Mouse (Mus musculus): ENCODE measurements around the gene Mrps6.
"Not testable (repeated sequence)": the region's sequence is repeated elsewhere in the genome, so short reads cannot be mapped to it uniquely, and the experiment has no call there.

Mrps6 gene

DNA sequence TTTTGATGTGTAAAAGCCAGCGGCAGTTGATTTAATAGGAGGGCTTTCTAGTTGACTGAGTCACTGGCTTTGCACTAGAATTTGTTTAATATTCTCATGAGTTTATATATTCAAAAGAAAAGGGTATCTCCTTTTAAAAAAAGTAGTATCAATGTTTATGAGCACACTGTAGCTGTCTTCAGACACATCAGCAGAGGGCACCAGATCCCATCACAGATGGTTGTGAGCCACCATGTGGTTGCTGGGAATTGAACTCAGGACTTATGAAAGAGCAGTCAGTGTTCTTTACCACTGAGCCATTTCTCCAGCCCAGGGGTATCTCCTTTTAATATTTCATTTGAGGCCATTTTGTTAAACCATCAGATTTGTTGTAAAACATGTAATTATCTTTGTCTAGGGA, 4.8 kb downstream of the Mrps6 start:
- DNase-seq (ENCODE audit: low spot score in 2 of 2) = no peak

- no peak for DNase-seq (ENCODE audit: low spot score in 2 of 2)
Observed at GRCm38 (mm10) chr16:92064801-92065200, 6.7 kb downstream of the Mrps6 start.

DNA sequence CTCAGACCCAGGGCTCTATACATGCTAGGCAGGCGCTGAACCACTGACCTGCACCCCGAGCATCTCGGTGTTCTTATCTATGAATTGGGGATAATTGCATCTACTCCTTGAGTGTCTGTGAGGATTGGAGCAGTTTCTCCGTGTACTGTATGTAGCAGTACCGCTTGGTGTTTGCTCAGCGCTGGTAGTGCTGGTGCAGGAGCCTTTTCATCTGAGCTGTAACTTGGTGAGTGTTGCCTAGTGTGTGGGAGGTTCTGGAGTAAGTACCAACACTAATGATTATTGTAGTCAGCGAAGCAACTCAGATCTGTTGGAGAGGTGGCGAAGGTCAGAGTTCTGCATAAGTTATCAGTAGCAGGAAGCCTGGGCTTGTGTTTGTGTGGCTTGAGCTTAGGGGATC, 12.3 kb downstream of the Mrps6 start:
- DNase-seq (ENCODE audit: low spot score in 2 of 2) = no peak

DNA sequence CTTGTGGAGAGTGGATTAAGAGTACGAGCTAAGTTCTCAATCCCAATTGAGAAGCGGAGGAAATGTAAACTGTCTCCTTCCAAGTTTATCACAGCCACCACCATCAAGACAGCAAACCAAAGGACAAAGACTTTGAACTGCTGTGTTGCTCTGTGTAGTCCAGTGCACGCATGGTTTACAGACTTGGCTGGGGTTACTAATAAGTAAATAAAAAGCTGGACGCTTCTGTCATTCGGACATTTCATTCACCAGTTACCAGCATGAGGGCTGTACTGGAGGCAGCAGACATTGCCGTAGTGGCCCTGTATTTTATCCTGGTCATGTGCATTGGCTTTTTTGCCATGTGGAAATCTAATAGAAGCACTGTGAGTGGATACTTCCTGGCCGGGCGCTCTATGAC, 18.7 kb downstream of the Mrps6 start:
- DNase-seq (ENCODE audit: low spot score in 2 of 2) = no peak

DNA sequence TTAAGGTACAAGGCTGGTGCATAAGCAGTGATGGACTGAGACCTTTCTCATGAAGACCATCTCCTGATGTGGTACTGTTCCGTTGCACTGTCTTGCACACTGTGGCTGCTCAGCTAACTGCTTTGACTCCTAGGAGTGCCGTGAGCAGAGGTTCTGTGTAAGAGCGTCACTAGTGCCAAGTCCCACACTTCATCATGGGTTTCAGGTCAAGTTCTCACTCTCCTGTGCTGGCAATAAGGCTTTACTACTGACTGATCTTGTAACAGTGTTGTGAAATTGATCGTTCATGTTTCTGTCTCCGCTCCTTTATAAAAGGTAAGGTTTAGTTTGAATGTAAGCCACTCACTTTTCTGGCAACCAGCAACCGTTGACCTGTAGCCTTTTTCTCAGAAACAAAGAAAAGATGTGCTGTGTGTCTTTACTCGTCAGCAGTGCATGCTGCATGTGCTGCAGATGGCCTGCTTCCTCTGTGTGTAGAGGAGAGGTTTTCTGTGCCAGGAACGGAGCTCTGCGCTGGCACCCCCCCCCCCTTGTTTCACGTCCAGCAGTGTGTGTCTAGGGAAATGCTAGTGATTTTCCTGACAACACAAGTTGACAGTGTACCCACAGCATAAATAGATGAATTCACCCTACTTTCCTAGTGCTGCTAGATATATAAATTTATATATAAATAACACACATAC, 25.8 kb downstream of the Mrps6 start:
- no peak for DNase-seq (ENCODE audit: low spot score in 2 of 2)

DNA sequence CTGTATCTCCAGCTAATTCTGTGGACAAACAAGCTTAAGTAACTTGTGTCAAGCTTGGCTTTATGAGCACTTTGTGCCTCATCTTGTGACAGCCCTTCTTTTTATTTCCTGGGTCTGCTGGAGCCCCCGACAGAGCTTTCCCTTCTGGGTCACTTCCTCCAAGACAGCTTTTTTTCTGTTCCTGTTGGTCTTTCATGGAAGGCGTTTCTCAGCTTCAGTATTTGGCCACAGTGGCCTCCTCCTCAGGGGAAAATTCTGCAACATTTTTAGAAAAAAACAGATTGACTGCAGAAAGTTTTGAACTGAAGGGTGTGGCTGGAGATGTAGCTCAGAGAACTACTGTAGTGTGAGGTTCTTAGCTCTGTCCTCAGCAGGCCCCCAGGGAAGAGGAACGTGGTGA, 31.2 kb downstream of the Mrps6 start:
- no peak for DNase-seq (ENCODE audit: low spot score in 2 of 2)

GRCm38 (mm10) chr16:92091876-92092275, 33.8 kb downstream of the Mrps6 start:
- no peak for DNase-seq (ENCODE audit: low spot score in 2 of 2)

DNA sequence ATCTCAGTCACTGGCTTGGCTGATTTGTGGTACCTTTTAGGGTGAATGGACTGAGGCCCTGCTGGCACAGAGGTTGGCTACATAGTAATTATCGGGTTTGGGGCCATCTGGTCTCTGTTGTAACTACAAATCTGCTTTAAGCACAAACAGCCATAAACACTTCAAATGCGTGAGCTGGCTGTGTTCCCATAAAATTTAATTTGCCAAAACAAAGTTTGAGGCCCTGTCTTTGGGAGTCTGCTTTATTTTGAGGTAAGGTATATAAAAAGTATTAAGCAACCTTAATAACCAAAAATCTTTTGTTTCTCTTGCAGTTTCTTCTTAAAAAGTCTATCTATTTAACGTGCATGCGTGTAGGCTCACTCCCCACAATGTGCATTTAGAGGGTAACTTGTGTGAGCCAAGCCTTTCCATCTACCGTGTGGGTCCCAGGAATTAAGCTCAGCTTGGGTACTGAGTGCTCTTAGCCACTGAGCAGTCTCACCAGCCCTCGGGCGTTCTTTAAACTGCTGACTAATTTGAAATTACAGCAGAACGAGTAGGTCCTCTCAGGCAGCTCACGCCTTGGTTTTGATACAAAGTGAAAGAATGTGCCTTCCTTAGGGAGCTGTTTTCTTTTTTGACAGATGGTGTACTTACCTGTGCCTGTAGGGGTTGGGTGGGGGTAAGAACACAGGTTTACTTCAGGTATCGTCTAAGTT, 40.4 kb downstream of the Mrps6 start:
- DNase-seq (ENCODE audit: low spot score in 2 of 2) = no peak

- no peak for DNase-seq (ENCODE audit: low spot score in 2 of 2)
Observed at GRCm38 (mm10) chr16:92099598-92099997, 41.5 kb downstream of the Mrps6 start.

DNA sequence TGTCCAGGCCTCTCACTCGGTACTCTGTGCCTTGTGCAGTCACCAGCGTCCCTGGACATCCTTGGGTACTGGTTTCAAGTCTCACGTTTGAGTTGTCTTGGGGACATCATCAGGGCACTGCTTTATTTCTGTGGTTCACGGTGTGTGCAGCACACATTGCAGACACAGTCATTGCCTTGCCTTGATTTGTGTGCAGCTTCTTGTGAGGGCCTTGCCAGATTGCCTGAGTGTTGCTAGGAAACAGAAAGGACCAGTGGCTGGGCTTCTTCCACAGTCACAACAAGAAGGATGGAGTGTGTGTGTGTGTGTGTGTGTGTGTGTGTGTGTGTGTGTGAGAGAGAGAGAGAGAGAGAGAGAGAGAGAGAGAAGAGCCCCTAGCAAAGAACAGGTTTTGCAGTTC, 42.0 kb downstream of the Mrps6 start:
- peak in 1 of 2 experiments; percentile 50 for DNase-seq (ENCODE audit: low spot score in 2 of 2)

GRCm38 (mm10) chr16:92102115-92102514, 44.0 kb downstream of the Mrps6 start:
- DNase-seq (ENCODE audit: low spot score in 2 of 2) = no peak

- DNase-seq (ENCODE audit: low spot score in 2 of 2) = not testable (repeated sequence)
Observed at GRCm38 (mm10) chr16:92102931-92103330, 44.9 kb downstream of the Mrps6 start.

- DNase-seq (ENCODE audit: low spot score in 2 of 2) = no peak
Observed at GRCm38 (mm10) chr16:92103572-92104331, 45.7 kb downstream of the Mrps6 start.

DNA sequence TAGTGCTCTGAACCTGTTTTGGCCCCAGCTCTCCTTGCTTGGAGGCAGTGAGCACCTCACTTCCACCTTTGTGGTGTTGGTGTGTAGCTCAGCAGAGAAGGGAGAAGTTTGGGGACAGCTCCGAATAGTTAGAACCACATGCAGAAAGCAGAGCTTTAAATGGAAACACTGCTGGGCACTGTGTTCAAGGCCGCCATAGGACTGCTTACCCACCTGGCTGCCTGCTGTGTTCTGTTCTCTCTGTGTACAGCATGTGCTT, 46.2 kb downstream of the Mrps6 start:
- DNase-seq (ENCODE audit: low spot score in 2 of 2) = no peak

GRCm38 (mm10) chr16:92104951-92105350, 46.9 kb downstream of the Mrps6 start:
- DNase-seq (ENCODE audit: low spot score in 2 of 2) = no peak

DNA sequence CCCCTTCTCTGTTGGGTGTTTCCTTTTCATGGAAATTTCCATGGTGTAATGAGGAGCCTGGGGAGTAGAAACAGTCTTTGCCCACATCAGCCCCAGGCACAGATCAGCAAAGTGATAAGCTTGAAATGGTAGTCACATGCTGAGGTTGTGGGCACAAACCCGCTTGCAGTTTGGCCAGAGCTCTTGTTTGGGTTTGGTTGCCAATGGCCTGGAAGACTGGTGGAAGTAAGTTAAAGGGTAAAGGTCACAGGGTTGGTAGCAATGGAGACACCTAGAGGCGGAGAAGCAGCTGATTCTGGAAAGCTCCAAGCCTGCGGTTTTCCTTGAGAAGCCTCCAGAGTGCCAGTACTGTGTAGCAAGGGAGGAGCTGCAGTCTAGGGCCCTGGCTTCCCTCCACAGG, 47.6 kb downstream of the Mrps6 start:
- no peak for DNase-seq (ENCODE audit: low spot score in 2 of 2)

- no peak for DNase-seq (ENCODE audit: low spot score in 2 of 2)
Observed at GRCm38 (mm10) chr16:92107346-92107745, 49.3 kb downstream of the Mrps6 start.

DNA sequence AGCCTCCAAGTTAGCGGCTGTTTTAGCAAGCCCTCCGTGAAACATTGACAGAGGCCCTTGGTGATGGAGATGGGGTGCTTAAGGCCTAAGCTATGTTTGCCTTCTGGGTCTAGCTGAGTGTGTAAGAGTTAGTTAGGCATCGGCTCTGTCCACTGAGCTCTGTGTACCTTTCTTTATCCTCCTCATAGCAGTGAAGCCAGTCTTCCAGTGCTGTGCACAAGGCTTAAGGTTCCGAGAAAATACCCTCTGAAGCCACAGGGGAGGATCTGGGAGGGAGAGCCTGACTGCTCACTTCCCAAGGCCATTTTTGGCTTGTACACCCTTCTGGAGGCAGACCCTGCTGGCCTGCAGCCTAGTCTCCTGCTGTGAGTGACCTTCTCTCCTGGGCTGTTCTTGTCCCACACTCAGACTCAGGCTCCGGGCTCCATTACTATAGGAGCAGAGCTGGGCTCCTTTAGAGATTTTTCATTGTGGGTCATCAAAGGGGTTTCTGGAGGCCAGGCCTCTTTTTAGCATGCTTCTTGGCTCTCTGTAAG, 56.7 kb downstream of the Mrps6 start:
- DNase-seq (ENCODE audit: low spot score in 2 of 2) = no peak

- peak; percentile 64 to 70 for DNase-seq (ENCODE audit: low spot score in 2 of 2)
Observed at GRCm38 (mm10) chr16:92115611-92116421, 57.7 kb downstream of the Mrps6 start.

GRCm38 (mm10) chr16:92117337-92118209, 59.5 kb downstream of the Mrps6 start:
- no peak for DNase-seq (ENCODE audit: low spot score in 2 of 2)

DNA sequence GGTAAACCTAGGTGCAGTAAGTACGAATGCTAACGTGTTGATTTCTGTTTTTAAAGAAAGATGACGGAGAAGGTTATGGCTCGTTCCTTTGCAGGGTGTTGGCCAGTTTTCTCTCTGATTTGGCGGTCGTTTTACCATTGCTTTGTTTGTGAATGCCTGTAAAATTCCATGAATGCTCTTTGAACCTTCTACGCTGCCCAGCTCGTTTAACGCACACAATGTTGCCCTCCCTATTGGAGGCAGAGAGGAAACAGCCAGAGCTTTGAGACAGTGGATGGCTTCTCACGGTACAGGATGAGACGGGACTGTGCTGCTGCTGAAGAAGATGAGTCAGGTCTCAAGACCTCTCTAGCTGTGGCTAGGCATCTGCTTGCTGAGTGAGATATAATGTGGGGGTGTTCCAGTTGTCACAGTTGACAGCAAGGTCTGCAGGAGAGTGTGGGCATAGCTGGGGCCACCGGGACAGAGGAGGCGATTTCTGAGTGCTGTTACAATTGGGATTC, 61.0 kb downstream of the Mrps6 start:
- DNase-seq (ENCODE audit: low spot score in 2 of 2) = no peak

Measured in frontal cortex, postnatal 36 days (tissue).